Mouse (Mus musculus) bone marrow macrophage, adult 2 months (primary cell): ENCODE data around the gene Fabp7.

Experiments used
- CTCF ChIP-seq: IDR thresholded peaks from 2 replicates; pipeline ENCODE4 v1.5.1; 2012; ENCODE audit warnings: low read depth, mild to moderate bottlenecking, low read length, moderate library complexity
- POLR2A ChIP-seq: IDR thresholded peaks from 2 replicates; pipeline ENCODE4 v1.6.1; 2012; ENCODE audit warnings: mild to moderate bottlenecking, low read depth, low read length, borderline replicate concordance

- TF ChIP-seq CTCF = no peak
- TF ChIP-seq POLR2A = no peak
These were observed 43.3 kb upstream of the Fabp7 start for GRCm38 (mm10) chr10:57741351-57741750.
